Mouse (Mus musculus): ENCODE measurements at regions not wholly inside any gene's neighbourhood (a gene's known extent, or its start where the extent isn't known, plus 50 kb on each side); places are given as distances from the start of the nearest gene placed in this dataset.

- DNase-seq (ENCODE audit: extremely low read depth, low read depth), result no peak
Observed at GRCm38 (mm10) chr13:80502927-80503326, 380.3 kb upstream of the Arrdc3 start.

- no peak for DNase-seq (ENCODE audit: extremely low read depth, low read depth)
Observed at GRCm38 (mm10) chr13:80514171-80514981, 368.8 kb upstream of the Arrdc3 start.

GRCm38 (mm10) chr13:80514982-80515253, 368.3 kb upstream of the Arrdc3 start:
- DNase-seq (ENCODE audit: extremely low read depth, low read depth), result no peak

- no peak for DNase-seq (ENCODE audit: extremely low read depth, low read depth)
Observed at GRCm38 (mm10) chr13:80518836-80519235, 364.3 kb upstream of the Arrdc3 start.

GRCm38 (mm10) chr13:80519792-80520191, 363.4 kb upstream of the Arrdc3 start:
- DNase-seq (ENCODE audit: extremely low read depth, low read depth), result no peak

GRCm38 (mm10) chr13:80535755-80536350, 347.3 kb upstream of the Arrdc3 start:
- no peak for DNase-seq (ENCODE audit: extremely low read depth, low read depth)

GRCm38 (mm10) chr13:80544951-80545350, 338.2 kb upstream of the Arrdc3 start:
- no peak for DNase-seq (ENCODE audit: extremely low read depth, low read depth)

- peak; percentile 14 for DNase-seq (ENCODE audit: extremely low read depth, low read depth)
Observed at GRCm38 (mm10) chr13:80557156-80557555, 326.0 kb upstream of the Arrdc3 start.
